Mouse (Mus musculus): ENCODE results near the gene Ddx47. TPM values are rescaled to one million over a fixed set of nuclear protein-coding genes. Genes with fewer than 3 reads are reported as not detected.

The Ddx47 gene
- polyA plus RNA-seq, 1 experiment from 2014 or later, result 104 TPM

Other genes starting within 250 kb of the Ddx47 start
- gene Dusp16, start 219.0 kb upstream of the Ddx47 start, polyA plus RNA-seq (2015; fragmentation: Nextera tagmentation; extraction: Ambion mirVana), result 21.5 and 22.6 TPM in 2 replicates
- 3.3 and 3.9 TPM in 2 replicates for gene Crebl2, start 181.5 kb upstream of the Ddx47 start, polyA plus RNA-seq (2015; fragmentation: Nextera tagmentation; extraction: Ambion mirVana)
- gene Gpr19, start 113.0 kb upstream of the Ddx47 start, polyA plus RNA-seq (2015; fragmentation: Nextera tagmentation; extraction: Ambion mirVana), result 7.2 and 7.7 TPM in 2 replicates
- gene Cdkn1b, start 91.2 kb upstream of the Ddx47 start, polyA plus RNA-seq (2015; fragmentation: Nextera tagmentation; extraction: Ambion mirVana), result 19.4 and 20.5 TPM in 2 replicates
- gene Apold1, start 29.9 kb upstream of the Ddx47 start, polyA plus RNA-seq (2015; fragmentation: Nextera tagmentation; extraction: Ambion mirVana), result 5.4 and 5.9 TPM in 2 replicates
- gene Gprc5a, start 54.0 kb downstream of the Ddx47 start, polyA plus RNA-seq (2015; fragmentation: Nextera tagmentation; extraction: Ambion mirVana), result 10.0 and 11.8 TPM in 2 replicates
- gene Gprc5d, start 106.7 kb downstream of the Ddx47 start, polyA plus RNA-seq (2015; fragmentation: Nextera tagmentation; extraction: Ambion mirVana), result 0.17 TPM in 1 of 2 replicates, not detected in the other
- gene Fam234b, start 186.4 kb downstream of the Ddx47 start, polyA plus RNA-seq (2015; fragmentation: Nextera tagmentation; extraction: Ambion mirVana), result 23.8 and 26.4 TPM in 2 replicates
- 10.9 and 14.7 TPM in 2 replicates for gene Hebp1, start 186.4 kb downstream of the Ddx47 start, polyA plus RNA-seq (2015; fragmentation: Nextera tagmentation; extraction: Ambion mirVana)
- 2.5 and 3.2 TPM in 2 replicates for gene Gsg1, start 242.7 kb downstream of the Ddx47 start, polyA plus RNA-seq (2015; fragmentation: Nextera tagmentation; extraction: Ambion mirVana)